Mouse (Mus musculus): Measurements from ENCODE around the gene Dlx4. TPM values are rescaled to one million over a fixed set of nuclear protein-coding genes. Genes with fewer than 3 reads are reported as not detected.

The Dlx4 gene
- polyA plus RNA-seq, 1 experiment from 2014 or later = 0.13 TPM

GRCm38 (mm10) chr11:95130668-95131252, 15.3 kb downstream of the Dlx4 start:
- Histone ChIP-seq H3K4me1 (ENCODE audit: control insufficient read depth, low read depth, low read length) (no peaks in the 10 kb centered on the region), H3K4me3 (ENCODE audit: low read depth, low read length) (no peak overlapping the region), H3K36me3 (ENCODE audit: control insufficient read depth, insufficient read depth) (no peaks in the 10 kb centered on the region), H3K9ac (ENCODE audit: low read depth, low read length) (no peak overlapping the region), H3K9me3 (replicated peaks; ENCODE audit: control insufficient read depth, low read length) (no peaks in the 10 kb centered on the region), H3K27me3 (ENCODE audit: control insufficient read depth, insufficient read depth, low read depth, low read length) (peaks cover 18% of the 10 kb centered on the region), H3K4me2 (ENCODE audit: low read depth, low read length) (no peak overlapping the region), H3K27ac (ENCODE audit: low read length) (no peak overlapping the region)
- 52% methylated on average over 17 of the region's 17 CpGs for WGBS (ENCODE audit: insufficient replicate concordance)
- ATAC-seq (ENCODE audit: low read depth) = no peak

GRCm38 (mm10) chr11:95128359-95128758, 17.7 kb downstream of the Dlx4 start:
- 37% methylated on average over 11 of the region's 11 CpGs for WGBS (ENCODE audit: insufficient replicate concordance)
- no peaks in the 10 kb centered on the region for H3K9me3 ChIP-seq (replicated peaks; ENCODE audit: control insufficient read depth, low read length)
- H3K4me3 ChIP-seq (ENCODE audit: low read depth, low read length) = no peak overlapping the region
- no peaks in the 10 kb centered on the region for H3K36me3 ChIP-seq (ENCODE audit: control insufficient read depth, insufficient read depth)
- no peak for ATAC-seq (ENCODE audit: low read depth)
- peaks cover 36% of the 10 kb centered on the region for H3K27me3 ChIP-seq (ENCODE audit: control insufficient read depth, insufficient read depth, low read depth, low read length)
- no peaks in the 10 kb centered on the region for H3K4me1 ChIP-seq (ENCODE audit: control insufficient read depth, low read depth, low read length)
- H3K27ac ChIP-seq (ENCODE audit: low read length) = no peak overlapping the region
- H3K4me2 ChIP-seq (ENCODE audit: low read depth, low read length) = no peak overlapping the region
- no peak overlapping the region for H3K9ac ChIP-seq (ENCODE audit: low read depth, low read length)

DNA sequence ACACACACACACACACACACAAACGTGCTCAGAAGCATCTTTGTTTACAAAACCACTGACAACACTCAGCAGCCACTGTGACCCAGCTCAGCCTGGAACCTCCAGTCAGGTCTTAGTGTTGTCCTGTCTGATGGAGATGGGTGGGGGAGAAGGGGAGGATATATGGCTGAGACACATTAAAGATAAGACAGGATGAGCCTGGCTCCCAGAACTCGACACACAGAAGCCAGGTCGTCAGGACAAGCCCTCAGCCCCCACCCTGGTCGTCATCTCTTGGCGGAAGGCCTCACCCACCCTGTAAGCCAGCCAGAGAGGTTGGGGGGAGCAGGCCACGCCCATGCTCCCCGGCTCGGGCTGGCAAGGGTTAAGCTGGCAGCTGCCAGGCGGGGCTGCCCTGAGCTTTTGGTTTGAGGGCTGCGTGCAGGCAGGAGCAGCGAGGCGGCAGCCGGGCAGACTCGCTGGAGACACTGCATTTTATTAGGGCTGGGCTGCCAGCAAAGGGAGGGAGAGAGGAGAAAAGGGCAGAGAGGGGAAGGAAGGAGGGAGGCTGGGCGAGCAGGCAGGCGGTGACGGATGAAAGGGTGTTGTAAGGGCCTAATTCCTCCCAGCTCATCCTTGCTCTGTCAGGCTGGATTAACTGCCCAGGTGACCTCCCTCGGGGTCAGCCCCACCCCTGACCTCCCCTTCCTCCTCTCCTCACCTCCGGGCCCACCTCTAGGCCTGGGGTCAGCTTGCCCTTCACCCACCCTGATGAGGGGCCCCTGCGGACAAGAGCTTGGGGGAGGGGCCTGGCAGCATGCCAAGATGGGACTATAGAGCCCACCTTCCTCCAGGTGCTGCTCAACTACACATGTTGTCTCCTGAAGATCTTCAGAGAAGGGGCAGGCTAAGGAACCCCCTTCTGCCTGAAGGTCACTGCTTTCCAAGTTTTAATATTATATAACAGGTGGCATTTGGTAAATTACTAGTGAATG, 19.5 kb downstream of the Dlx4 start:
- Histone ChIP-seq H3K9me3 (replicated peaks; ENCODE audit: control insufficient read depth, low read length) (no peaks in the 10 kb centered on the region), H3K27me3 (ENCODE audit: control insufficient read depth, insufficient read depth, low read depth, low read length) (peaks cover 54% of the 10 kb centered on the region), H3K27ac (ENCODE audit: low read length) (no peak overlapping the region), H3K4me3 (ENCODE audit: low read depth, low read length) (no peak overlapping the region), H3K4me1 (ENCODE audit: control insufficient read depth, low read depth, low read length) (no peaks in the 10 kb centered on the region), H3K9ac (ENCODE audit: low read depth, low read length) (no peak overlapping the region), H3K36me3 (ENCODE audit: control insufficient read depth, insufficient read depth) (no peaks in the 10 kb centered on the region), H3K4me2 (ENCODE audit: low read depth, low read length) (no peak overlapping the region)
- ATAC-seq (ENCODE audit: low read depth) = no peak
- 3% methylated on average over 20 of the region's 20 CpGs for WGBS (ENCODE audit: insufficient replicate concordance)

GRCm38 (mm10) chr11:95125366-95125948, 20.6 kb downstream of the Dlx4 start:
- no peaks in the 10 kb centered on the region for H3K36me3 ChIP-seq (ENCODE audit: control insufficient read depth, insufficient read depth)
- no peak for ATAC-seq (ENCODE audit: low read depth)
- WGBS (ENCODE audit: insufficient replicate concordance) = 36% methylated on average over 7 of the region's 7 CpGs
- H3K9me3 ChIP-seq (replicated peaks; ENCODE audit: control insufficient read depth, low read length) = no peaks in the 10 kb centered on the region
- no peak overlapping the region for H3K9ac ChIP-seq (ENCODE audit: low read depth, low read length)
- peaks cover 66% of the 10 kb centered on the region for H3K27me3 ChIP-seq (ENCODE audit: control insufficient read depth, insufficient read depth, low read depth, low read length)
- no peak overlapping the region for H3K4me3 ChIP-seq (ENCODE audit: low read depth, low read length)
- no peak overlapping the region for H3K27ac ChIP-seq (ENCODE audit: low read length)
- no peak overlapping the region for H3K4me2 ChIP-seq (ENCODE audit: low read depth, low read length)
- no peaks in the 10 kb centered on the region for H3K4me1 ChIP-seq (ENCODE audit: control insufficient read depth, low read depth, low read length)

DNA sequence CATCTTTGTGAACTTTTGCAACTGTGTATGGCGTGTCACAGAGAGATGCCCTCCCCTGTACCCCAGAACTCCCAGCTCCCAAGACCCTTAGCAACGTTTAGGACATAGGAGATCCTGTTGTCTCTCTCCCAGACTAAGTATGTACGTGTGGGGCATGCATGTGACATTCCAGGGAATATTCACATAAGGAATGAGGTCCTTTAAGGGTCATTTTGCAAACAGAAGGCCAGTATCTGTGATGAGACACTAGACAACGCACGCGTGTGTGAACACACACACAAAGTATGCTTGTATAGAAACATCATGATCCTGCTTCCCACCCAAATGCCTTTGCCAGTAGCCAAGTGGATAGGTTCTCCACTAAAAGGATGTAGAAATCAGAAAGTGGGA, 24.0 kb downstream of the Dlx4 start:
- Histone ChIP-seq H3K4me3 (ENCODE audit: low read depth, low read length) (no peak overlapping the region), H3K9me3 (replicated peaks; ENCODE audit: control insufficient read depth, low read length) (no peaks in the 10 kb centered on the region), H3K27ac (ENCODE audit: low read length) (no peak overlapping the region), H3K27me3 (ENCODE audit: control insufficient read depth, insufficient read depth, low read depth, low read length) (peaks cover 89% of the 10 kb centered on the region), H3K4me1 (ENCODE audit: control insufficient read depth, low read depth, low read length) (no peaks in the 10 kb centered on the region), H3K9ac (ENCODE audit: low read depth, low read length) (no peak overlapping the region), H3K36me3 (ENCODE audit: control insufficient read depth, insufficient read depth) (no peaks in the 10 kb centered on the region), H3K4me2 (ENCODE audit: low read depth, low read length) (no peak overlapping the region)
- no peak for ATAC-seq (ENCODE audit: low read depth)
- 31% methylated on average over 6 of the region's 6 CpGs for WGBS (ENCODE audit: insufficient replicate concordance)

GRCm38 (mm10) chr11:95121161-95122099, 24.6 kb downstream of the Dlx4 start:
- Histone ChIP-seq H3K4me2 (ENCODE audit: low read depth, low read length) (no peak overlapping the region), H3K4me1 (ENCODE audit: control insufficient read depth, low read depth, low read length) (no peaks in the 10 kb centered on the region), H3K27me3 (ENCODE audit: control insufficient read depth, insufficient read depth, low read depth, low read length) (peaks cover 86% of the 10 kb centered on the region), H3K27ac (ENCODE audit: low read length) (no peak overlapping the region), H3K4me3 (ENCODE audit: low read depth, low read length) (no peak overlapping the region), H3K36me3 (ENCODE audit: control insufficient read depth, insufficient read depth) (no peaks in the 10 kb centered on the region), H3K9ac (ENCODE audit: low read depth, low read length) (no peak overlapping the region), H3K9me3 (replicated peaks; ENCODE audit: control insufficient read depth, low read length) (no peaks in the 10 kb centered on the region)
- no peak for ATAC-seq (ENCODE audit: low read depth)
- WGBS (ENCODE audit: insufficient replicate concordance) = 1% methylated on average over 63 of the region's 63 CpGs

DNA sequence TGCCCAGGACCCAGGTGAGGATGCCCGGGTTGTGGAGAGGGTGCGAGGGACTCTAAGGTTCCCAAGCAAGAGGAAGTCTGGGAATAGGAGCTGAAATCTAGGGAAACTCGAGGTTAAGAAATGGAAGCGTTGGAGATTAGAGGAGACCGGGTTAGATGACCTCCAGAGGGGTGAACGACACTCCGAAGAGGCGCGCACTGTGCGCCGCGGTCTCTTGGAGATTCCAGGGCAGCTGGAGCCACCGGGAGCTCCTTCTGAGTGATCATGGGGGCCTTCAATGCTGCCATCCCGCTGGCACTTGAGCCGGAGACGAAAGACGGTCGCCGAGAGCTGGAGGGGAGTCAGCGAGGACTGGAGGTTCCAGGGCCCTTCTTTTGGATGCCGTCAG, 25.4 kb downstream of the Dlx4 start:
- Histone ChIP-seq H3K9me3 (replicated peaks; ENCODE audit: control insufficient read depth, low read length) (no peaks in the 10 kb centered on the region), H3K27me3 (ENCODE audit: control insufficient read depth, insufficient read depth, low read depth, low read length) (peaks cover 82% of the 10 kb centered on the region), H3K9ac (ENCODE audit: low read depth, low read length) (no peak overlapping the region), H3K27ac (ENCODE audit: low read length) (no peak overlapping the region), H3K4me1 (ENCODE audit: control insufficient read depth, low read depth, low read length) (no peaks in the 10 kb centered on the region), H3K36me3 (ENCODE audit: control insufficient read depth, insufficient read depth) (no peaks in the 10 kb centered on the region), H3K4me3 (ENCODE audit: low read depth, low read length) (no peak overlapping the region), H3K4me2 (ENCODE audit: low read depth, low read length) (no peak overlapping the region)
- no peak for ATAC-seq (ENCODE audit: low read depth)
- WGBS (ENCODE audit: insufficient replicate concordance) = 2% methylated on average over 21 of the region's 21 CpGs

DNA sequence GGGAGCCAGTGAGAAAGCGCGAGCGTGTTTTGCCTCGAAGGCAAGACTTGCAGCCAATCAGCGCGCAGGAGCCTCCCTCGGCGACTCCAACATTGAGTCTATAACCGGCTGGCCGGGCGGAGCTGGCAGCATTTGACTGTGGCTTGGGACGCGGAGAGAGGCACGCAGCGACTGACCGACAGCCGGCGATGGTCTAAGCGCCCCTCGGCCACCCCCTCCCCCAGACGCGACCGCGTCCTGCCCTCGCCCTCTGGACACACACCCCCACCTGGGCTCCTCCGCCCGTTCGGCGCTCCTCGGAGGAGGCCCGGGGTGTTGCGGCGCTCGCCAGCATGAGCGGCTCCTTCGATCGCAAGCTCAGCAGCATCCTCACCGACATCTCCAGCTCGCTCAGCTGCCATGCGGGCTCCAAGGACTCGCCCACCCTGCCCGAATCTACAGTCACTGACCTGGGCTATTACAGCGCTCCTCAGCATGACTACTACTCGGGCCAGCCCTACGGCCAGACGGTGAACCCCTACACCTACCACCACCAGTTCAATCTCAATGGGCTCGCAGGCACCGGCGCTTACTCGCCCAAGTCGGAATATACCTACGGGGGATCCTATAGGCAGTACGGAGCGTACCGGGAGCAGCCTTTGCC, 26.0 kb downstream of the Dlx4 start, which contains the start of gene Dlx3:
Gene Dlx3, plus strand, starts transcription at position 130 of the 643 bp plus-strand sequence.
- Histone ChIP-seq H3K36me3 (ENCODE audit: control insufficient read depth, insufficient read depth) (no peaks in the 10 kb centered on the region), H3K4me1 (ENCODE audit: control insufficient read depth, low read depth, low read length) (no peaks in the 10 kb centered on the region), H3K4me2 (ENCODE audit: low read depth, low read length) (no peak within 1 kb of the TSS), H3K9ac (ENCODE audit: low read depth, low read length) (no peak within 1 kb of the TSS), H3K27me3 (ENCODE audit: control insufficient read depth, insufficient read depth, low read depth, low read length) (peaks cover 79% of the 10 kb centered on the region), H3K9me3 (replicated peaks; ENCODE audit: control insufficient read depth, low read length) (no peaks in the 10 kb centered on the region), H3K4me3 (ENCODE audit: low read depth, low read length) (no peak within 1 kb of the TSS), H3K27ac (ENCODE audit: low read length) (no peak within 1 kb of the TSS)
- ATAC-seq (ENCODE audit: low read depth) = no peak
- 2% methylated on average over 55 of the region's 55 CpGs for WGBS (ENCODE audit: insufficient replicate concordance)
